Comparison of ENCODE assay signal across 8 mouse cellular contexts in genomic region chr3:8245195-8245789, GRCm38 (mm10).
DNase-seq lines count a peak whose midpoint lies in the region; ATAC-seq and TF ChIP-seq lines count a peak whose summit lies in the region.
"Not testable (repeated sequence)": the region's sequence is repeated elsewhere in the genome, so short reads cannot be mapped to it uniquely, and the experiment has no call there.

No protein-coding gene starts in this region.

- 57% methylated on average over 2 of the region's 2 CpGs for WGBS in heart, postnatal 0 days
- 54% methylated on average over 2 of the region's 2 CpGs for WGBS in liver, postnatal 0 days (ENCODE audit: insufficient replicate concordance)

- H3K36me3 ChIP-seq in heart, postnatal 0 days (replicated peaks; ENCODE audit: control insufficient read depth, insufficient read depth, low read length); liver, postnatal 0 days (replicated peaks; ENCODE audit: insufficient read depth, low read length): not testable (repeated sequence)

- not testable (repeated sequence) for H3K4me1 ChIP-seq in heart, postnatal 0 days (ENCODE audit: control insufficient read depth, insufficient read depth); liver, postnatal 0 days (ENCODE audit: insufficient read depth)

- not testable (repeated sequence) for H3K27ac ChIP-seq in heart, postnatal 0 days (ENCODE audit: low read depth); liver, postnatal 0 days (ENCODE audit: low read depth)

- not testable (repeated sequence) for H3K9ac ChIP-seq in heart, postnatal 0 days (replicated peaks; ENCODE audit: low read depth, low read length); liver, postnatal 0 days (replicated peaks)

- not testable (repeated sequence) for TF ChIP-seq CTCF in heart, postnatal 0 days (IDR thresholded peaks at IDR 0.05; ENCODE audit: low read depth); liver, postnatal 0 days (IDR thresholded peaks at IDR 0.05; ENCODE audit: low read depth)

- peak; percentile 97 for DNase-seq in ES-CJ7 (ENCODE audit: low read depth, low spot score)
- peak; percentile 77 for DNase-seq in c-Kit-positive CD71-negative TER-119-negative erythroid progenitor cells, embryonic 14.5 days (ENCODE audit: low read depth)
- peak; percentile 79 for DNase-seq in heart, postnatal 0 days (ENCODE audit: low spot score)
- DNase-seq in kidney, postnatal 14 days, result peak; percentile 52
- peak; percentile 72 for DNase-seq in liver, postnatal 0 days
- peak; percentile 10 for DNase-seq in ovary, postnatal 10 days (ENCODE audit: low spot score)
- DNase-seq in testis, postnatal 14 days (ENCODE audit: low spot score), result peak; percentile 60

- not testable (repeated sequence) for H3K9me3 ChIP-seq in heart, postnatal 0 days (replicated peaks; ENCODE audit: control insufficient read depth, low read length); liver, postnatal 0 days (ENCODE audit: low read length)

- not testable (repeated sequence) for H3K4me2 ChIP-seq in heart, postnatal 0 days (ENCODE audit: low read depth, low read length); liver, postnatal 0 days (ENCODE audit: low read depth, low read length)

- H3K27me3 ChIP-seq in heart, postnatal 0 days (ENCODE audit: control insufficient read depth, insufficient read depth, low read length); liver, postnatal 0 days (ENCODE audit: insufficient read depth, low read length): not testable (repeated sequence)

- H3K4me3 ChIP-seq in heart, postnatal 0 days (ENCODE audit: low read depth, low read length); liver, postnatal 0 days (ENCODE audit: low read depth, low read length): not testable (repeated sequence)

- peak; percentile 94 for ATAC-seq in erythroblast, adult 5-6 weeks (replicated peaks; ENCODE audit: low FRiP score, poor library complexity, severe bottlenecking)
- peak; percentile 85; the same call in 1 of the 2 replicates for ATAC-seq in heart, postnatal 0 days (ENCODE audit: insufficient read depth, low read depth)
- peak; percentile 70 for ATAC-seq in liver, postnatal 0 days

- not testable (repeated sequence) for TF ChIP-seq EP300 in heart, postnatal 0 days (IDR thresholded peaks at IDR 0.05; ENCODE audit: low read depth); liver, postnatal 0 days (IDR thresholded peaks at IDR 0.05; ENCODE audit: low read depth)

Comparison
In these comparisons a context has a peak if more than half of its experiments do, and no peak if none do; other contexts are left out.
1. DNase-seq: peak in every context shown above with its lines; median percentile 97 in ES-CJ7; 79 in heart, postnatal 0 days; 77 in c-Kit-positive CD71-negative TER-119-negative erythroid progenitor cells, embryonic 14.5 days; 72 in liver, postnatal 0 days; 60 in testis, postnatal 14 days; 52 in kidney, postnatal 14 days; 10 in ovary, postnatal 10 days.